Mouse (Mus musculus): ENCODE measurements around the gene Sgsm1.

DNA sequence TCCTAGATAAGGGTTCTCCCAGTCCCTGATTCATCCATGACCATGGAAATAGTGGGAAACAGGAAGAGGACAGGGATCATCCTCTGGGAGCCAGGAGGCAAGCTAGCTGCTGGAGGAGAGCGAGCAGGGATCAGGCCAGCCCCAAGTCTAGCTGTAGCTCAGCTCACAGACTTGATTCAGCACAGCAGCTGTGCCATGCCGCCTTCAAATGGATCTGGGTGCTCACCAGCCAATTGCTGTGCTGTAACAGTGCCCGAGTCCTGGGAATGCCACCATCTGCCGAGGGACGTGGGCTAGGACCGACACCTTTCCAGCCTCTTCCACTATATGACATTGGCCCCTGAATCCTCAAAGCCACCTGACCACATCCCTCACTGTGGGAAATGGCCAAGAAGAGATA is 114.7 kb downstream of the Sgsm1 start:
- TF ChIP-seq CTCF (IDR thresholded peaks at IDR 0.05; ENCODE audit: extremely low read depth, insufficient read depth, insufficient read length, insufficient replicate concordance) = no peak
- TF ChIP-seq POLR2A (IDR thresholded peaks at IDR 0.05; ENCODE audit: low read depth, low read length) = no peak
